Mouse (Mus musculus) liver, embryonic 11.5 days (tissue): ENCODE measurements around the gene Spta1. TPM values are rescaled to one million over a fixed set of nuclear protein-coding genes. Genes with fewer than 3 reads are reported as not detected.

Source experiments
- ATAC-seq: fragments of 200-750 bp; cut with Nextera tagmentation; replicated peaks from 2 replicates; pipeline ENCODE4 v1.8.0; 2017; ENCODE audit warnings: moderate number of reproducible peaks, mild to moderate bottlenecking, moderate TSS enrichment, moderate library complexity; ENCODE audit not compliant: low FRiP score
- DNase-seq: peaks from one replicate; pipeline ENCODE4 v3.0.0-alpha.2; 2017; ENCODE audit warnings: low spot score
- H3K27ac ChIP-seq: fragments of 300-500 bp; sonication (generic); 2 replicates; pipeline ENCODE4 v1.5.1; 2014; ENCODE audit warnings: mild to moderate bottlenecking, low read depth, low read length, control low read depth
- H3K27me3 ChIP-seq: fragments of 300-500 bp; sonication (generic); replicated peaks from 2 replicates; pipeline ENCODE4 v1.6.1; 2014; ENCODE audit warnings: low read length, mixed read lengths; ENCODE audit not compliant: control insufficient read depth, insufficient read depth
- H3K36me3 ChIP-seq: fragments of 300-500 bp; sonication (generic); 2 replicates; pipeline ENCODE4 v1.6.1; 2014; ENCODE audit warnings: mild to moderate bottlenecking, low read length, moderate library complexity, mixed read lengths; ENCODE audit not compliant: control insufficient read depth, insufficient read depth
- H3K4me1 ChIP-seq: fragments of 300-500 bp; sonication (generic); replicated peaks from 2 replicates; pipeline ENCODE4 v1.6.1; 2014; ENCODE audit warnings: low read length, mixed read lengths; ENCODE audit not compliant: control insufficient read depth, insufficient read depth
- H3K4me2 ChIP-seq: fragments of 300-500 bp; sonication (generic); 2 replicates; pipeline ENCODE4 v1.6.1; 2014; ENCODE audit warnings: mild to moderate bottlenecking, control low read depth, moderate library complexity
- H3K4me3 ChIP-seq: fragments of 300-500 bp; sonication (generic); 2 replicates; pipeline ENCODE4 v1.5.1; 2014; ENCODE audit warnings: low read depth, low read length, control low read depth
- H3K9ac ChIP-seq: fragments of 300-500 bp; sonication (generic); 2 replicates; pipeline ENCODE4 v1.6.1; 2014; ENCODE audit warnings: low read depth, low read length, control low read depth
- H3K9me3 ChIP-seq: fragments of 300-500 bp; sonication (generic); 2 replicates; pipeline ENCODE4 v1.6.1; 2016; ENCODE audit warnings: low read length, inconsistent platforms, mixed read lengths; ENCODE audit not compliant: control insufficient read depth
- WGBS: fragments of 180-500 bp; shearing (Covaris S2); extraction: QIAGEN DNeasy Blood & Tissue Kit; methylation state at CpG from one replicate; pipeline ENCODE4 v1.1.7; 2014; 5-methylcytosine and 5-hydroxymethylcytosine counted together
- polyA plus RNA-seq: library from polyadenylated mRNA; unstranded; fragments of >200 nt; fragmentation: Nextera tagmentation; extraction: Ambion mirVana; gene quantifications from 2 replicates; pipeline ENCODE4 v1.2.1, GENCODE M21; 2014

Gene Spta1
- polyA plus RNA-seq, 1 experiment from 2014 or later, result 23.1 TPM

DNA sequence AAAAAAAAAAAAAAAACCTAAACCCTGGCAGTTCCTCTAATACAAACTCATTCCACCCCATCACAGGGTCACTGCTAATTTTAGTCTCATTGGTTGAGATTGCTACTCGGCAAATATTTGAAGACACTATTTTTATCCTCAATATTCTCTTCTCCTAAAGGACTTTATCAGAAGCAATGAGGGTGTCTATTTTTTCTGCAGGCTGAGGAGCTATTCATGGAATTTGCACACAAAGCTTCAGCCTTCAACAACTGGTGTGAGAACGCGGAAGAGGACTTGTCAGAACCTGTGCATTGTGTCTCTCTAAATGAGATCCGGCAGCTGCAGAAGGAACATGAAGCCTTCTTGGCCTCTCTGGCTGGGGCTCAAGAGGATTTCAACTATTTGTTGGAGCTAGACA is 67.3 kb downstream of the Spta1 start:
- no peak for DNase-seq
- no peak overlapping the region for H3K4me3 ChIP-seq
- H3K4me2 ChIP-seq, result no peak overlapping the region
- H3K27ac ChIP-seq, result no peak overlapping the region
- no peaks in the 10 kb centered on the region for H3K9me3 ChIP-seq
- H3K27me3 ChIP-seq, result no peaks in the 10 kb centered on the region
- H3K4me1 ChIP-seq, result no peaks in the 10 kb centered on the region
- 91% methylated on average over 4 of the region's 4 CpGs for WGBS
- no peak overlapping the region for H3K9ac ChIP-seq
- H3K36me3 ChIP-seq, result peaks cover 2% of the 10 kb centered on the region; the same call in 1 of the 2 replicates
- ATAC-seq, result no peak

DNA sequence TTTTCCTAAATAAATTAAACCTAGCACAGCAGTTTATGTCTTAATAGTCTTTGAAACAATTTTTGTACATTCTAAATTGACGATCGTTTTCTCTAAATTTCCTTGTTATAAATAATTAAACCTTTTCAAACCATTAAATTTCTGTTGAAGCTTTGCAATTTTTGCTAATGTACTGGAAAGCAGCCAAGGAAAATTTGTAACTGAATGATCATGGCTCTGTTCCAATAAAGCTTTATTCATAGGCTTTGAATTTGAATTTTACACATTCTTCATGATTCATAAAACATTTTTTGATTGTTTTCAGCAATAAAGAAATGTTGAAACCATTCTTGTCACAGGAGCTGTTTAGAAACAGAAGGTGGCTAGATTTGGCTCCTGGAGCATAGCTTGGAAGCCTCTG is 72.0 kb downstream of the Spta1 start:
- peaks cover 4% of the 10 kb centered on the region; the same call in 1 of the 2 replicates for H3K36me3 ChIP-seq
- ATAC-seq (no peak), DNase-seq (no peak)
- no peak overlapping the region for H3K27ac ChIP-seq
- no peak overlapping the region for H3K4me2 ChIP-seq
- H3K9ac ChIP-seq, result no peak overlapping the region
- no peaks in the 10 kb centered on the region for H3K27me3 ChIP-seq
- H3K4me1 ChIP-seq, result no peaks in the 10 kb centered on the region
- WGBS, result 94% methylated on average over 2 of the region's 2 CpGs
- H3K9me3 ChIP-seq, result no peaks in the 10 kb centered on the region
- no peak overlapping the region for H3K4me3 ChIP-seq

DNA sequence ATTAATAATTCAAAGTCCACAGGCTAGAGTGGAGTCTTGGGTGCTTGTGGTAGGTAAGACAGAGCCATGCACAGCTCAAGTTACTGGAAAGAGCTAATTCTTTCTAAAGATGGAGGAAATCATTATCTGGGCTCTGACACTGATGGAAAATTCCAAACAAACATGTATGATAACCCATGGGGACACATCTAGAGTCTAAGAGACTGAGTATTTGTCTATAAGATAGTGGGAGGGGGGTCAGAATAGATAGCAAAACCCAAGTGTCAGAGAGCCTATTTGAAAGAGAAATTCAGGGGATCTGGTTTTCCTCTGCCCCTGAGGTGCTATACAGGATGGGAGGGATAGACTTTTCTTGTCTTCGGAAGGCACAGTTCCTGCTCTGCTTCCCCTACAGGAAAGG is 73.5 kb downstream of the Spta1 start:
- Histone ChIP-seq H3K4me3 (no peak overlapping the region), H3K9me3 (no peaks in the 10 kb centered on the region), H3K4me2 (no peak overlapping the region), H3K4me1 (no peaks in the 10 kb centered on the region), H3K27me3 (no peaks in the 10 kb centered on the region), H3K36me3 (peaks cover 4% of the 10 kb centered on the region; the same call in 1 of the 2 replicates), H3K27ac (no peak overlapping the region), H3K9ac (no peak overlapping the region)
- no peak for ATAC-seq
- no peak for DNase-seq
- 65% methylated on average over 1 of the region's 1 CpGs for WGBS

DNA sequence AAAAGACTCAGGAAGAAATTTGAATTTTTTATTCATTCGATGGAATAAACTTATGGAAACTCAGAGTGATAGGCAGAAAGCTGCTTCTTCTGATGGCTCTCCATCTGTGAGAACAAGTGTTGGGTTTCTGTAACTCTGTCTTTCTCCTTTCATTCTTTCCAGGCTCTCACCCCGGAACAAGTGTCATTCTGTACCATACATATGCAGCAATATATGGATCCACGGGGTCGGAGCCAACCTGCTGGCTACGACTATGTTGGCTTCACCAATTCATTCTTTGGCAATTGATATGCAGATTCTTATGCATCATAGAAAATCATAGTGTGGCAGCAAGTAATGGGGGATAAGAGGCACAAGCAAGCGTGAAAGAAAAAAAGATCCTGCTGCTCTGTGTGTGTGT is 74.6 kb downstream of the Spta1 start:
- WGBS, result 92% methylated on average over 6 of the region's 6 CpGs
- Histone ChIP-seq H3K4me3 (no peak overlapping the region), H3K9ac (no peak overlapping the region), H3K4me1 (no peaks in the 10 kb centered on the region), H3K27ac (no peak overlapping the region), H3K9me3 (no peaks in the 10 kb centered on the region), H3K27me3 (no peaks in the 10 kb centered on the region), H3K36me3 (peaks cover 4% of the 10 kb centered on the region; the same call in 1 of the 2 replicates), H3K4me2 (no peak overlapping the region)
- no peak for DNase-seq
- ATAC-seq, result no peak

DNA sequence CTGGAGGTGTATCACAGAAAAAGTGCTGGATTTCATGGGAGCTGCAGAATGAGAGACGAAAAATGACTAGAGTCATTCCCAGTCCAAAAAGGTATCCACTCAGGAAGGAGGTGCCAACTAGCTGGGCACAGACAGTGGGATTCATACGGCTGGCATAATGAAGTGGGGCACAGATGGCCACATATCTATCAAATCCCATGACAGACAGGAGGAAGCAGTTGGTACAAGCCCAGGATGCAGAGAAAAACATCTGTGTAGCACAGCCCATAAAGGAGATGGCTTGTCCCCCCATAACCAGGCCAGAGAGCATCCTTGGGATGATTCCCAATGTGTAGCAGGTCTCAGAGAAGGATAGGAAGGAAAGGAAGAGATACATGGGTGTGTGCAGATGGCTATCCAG is 77.8 kb downstream of the Spta1 start:
- H3K27ac ChIP-seq, result no peak overlapping the region
- H3K9ac ChIP-seq, result no peak overlapping the region
- peaks cover 2% of the 10 kb centered on the region; the same call in 1 of the 2 replicates for H3K36me3 ChIP-seq
- H3K9me3 ChIP-seq, result no peaks in the 10 kb centered on the region
- H3K4me3 ChIP-seq, result no peak overlapping the region
- H3K4me1 ChIP-seq, result no peaks in the 10 kb centered on the region
- 0 out of 2 replicates have a peak, but pooled peaks have one; percentile 9 for ATAC-seq
- no peak for DNase-seq
- WGBS, result 83% methylated on average over 2 of the region's 2 CpGs
- no peaks in the 10 kb centered on the region for H3K27me3 ChIP-seq
- no peak overlapping the region for H3K4me2 ChIP-seq

DNA sequence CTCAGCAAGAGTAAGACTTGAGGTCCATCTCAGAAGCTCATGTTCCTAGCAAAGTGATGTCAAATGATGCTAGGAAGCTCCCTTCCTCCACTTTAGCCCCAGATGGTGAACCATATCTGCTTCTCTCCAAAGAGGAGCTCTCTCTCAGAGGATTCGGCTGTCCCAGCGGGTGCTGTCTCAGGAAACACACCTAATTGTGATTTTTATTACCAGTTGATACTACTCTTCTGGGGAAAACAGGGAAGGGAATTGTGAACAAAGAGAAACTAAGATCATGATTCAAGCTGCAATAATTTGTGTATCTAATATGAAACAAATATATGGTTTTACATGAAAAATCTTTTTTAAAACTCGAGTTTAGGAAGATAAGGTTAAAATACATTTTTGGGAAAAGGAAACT is 79.4 kb downstream of the Spta1 start, which contains the start of gene Olfr419:
Gene Olfr419, minus strand, starts transcription at position 101 of the 400 bp plus-strand sequence.
- Histone ChIP-seq H3K27me3 (no peaks in the 10 kb centered on the region), H3K27ac (no peak within 1 kb of the TSS), H3K36me3 (peaks cover 2% of the 10 kb centered on the region; the same call in 1 of the 2 replicates), H3K4me2 (no peak within 1 kb of the TSS), H3K9me3 (no peaks in the 10 kb centered on the region), H3K4me3 (no peak within 1 kb of the TSS), H3K9ac (no peak within 1 kb of the TSS), H3K4me1 (no peaks in the 10 kb centered on the region)
- 77% methylated on average over 3 of the region's 3 CpGs for WGBS
- 0 out of 2 replicates have a peak, but pooled peaks have one; percentile 18 for ATAC-seq
- no peak for DNase-seq

DNA sequence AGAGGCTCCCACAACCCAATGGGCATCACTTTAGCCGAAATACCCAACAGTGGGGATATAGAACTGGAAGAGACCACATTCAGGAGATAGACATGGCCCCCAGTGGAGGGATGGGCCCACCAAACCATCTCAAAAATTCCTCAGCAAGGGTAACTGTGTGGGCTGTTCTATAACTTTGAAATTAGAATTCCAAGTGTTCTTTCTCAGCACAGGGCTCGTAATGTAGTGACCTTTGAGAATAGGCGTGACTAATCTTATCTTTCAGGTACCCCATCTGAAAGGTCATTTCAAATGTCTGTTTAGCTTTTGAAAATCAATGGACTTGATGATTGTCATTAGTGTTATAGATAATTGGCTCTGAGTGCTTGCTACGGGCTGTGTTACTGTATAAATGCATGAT is 95.2 kb downstream of the Spta1 start:
- 71% methylated on average over 4 of the region's 4 CpGs for WGBS
- H3K4me2 ChIP-seq, result no peak overlapping the region
- H3K9me3 ChIP-seq, result no peaks in the 10 kb centered on the region
- H3K9ac ChIP-seq, result no peak overlapping the region
- no peaks in the 10 kb centered on the region for H3K36me3 ChIP-seq
- H3K27me3 ChIP-seq, result no peaks in the 10 kb centered on the region
- no peak overlapping the region for H3K4me3 ChIP-seq
- DNase-seq, result no peak
- H3K4me1 ChIP-seq, result no peaks in the 10 kb centered on the region
- no peak overlapping the region for H3K27ac ChIP-seq
- no peak for ATAC-seq

DNA sequence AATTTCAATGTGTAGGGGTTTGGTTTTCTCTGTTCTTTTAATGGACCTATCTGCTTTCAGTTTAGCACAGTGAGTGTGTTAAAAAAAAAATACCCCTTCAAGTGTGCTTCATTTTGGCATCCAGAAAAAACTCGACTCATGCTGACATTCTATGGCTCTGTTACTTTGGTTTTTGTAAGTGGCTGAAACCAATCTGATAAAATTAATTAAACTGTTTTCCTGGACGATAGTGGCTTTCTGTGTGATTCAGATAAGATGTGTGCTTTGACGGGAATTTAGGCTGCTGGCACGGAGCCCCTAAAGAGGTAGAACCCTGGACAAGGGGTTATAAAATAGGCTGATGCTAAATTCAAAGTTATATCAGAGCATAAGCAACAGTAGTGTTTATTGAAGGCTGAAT is 96.6 kb downstream of the Spta1 start:
- Histone ChIP-seq H3K27me3 (no peaks in the 10 kb centered on the region), H3K4me3 (no peak overlapping the region), H3K36me3 (no peaks in the 10 kb centered on the region), H3K4me2 (no peak overlapping the region), H3K27ac (no peak overlapping the region), H3K9ac (no peak overlapping the region), H3K4me1 (no peaks in the 10 kb centered on the region), H3K9me3 (no peaks in the 10 kb centered on the region)
- DNase-seq (no peak), ATAC-seq (no peak)
- WGBS, result 56% methylated on average over 4 of the region's 4 CpGs

DNA sequence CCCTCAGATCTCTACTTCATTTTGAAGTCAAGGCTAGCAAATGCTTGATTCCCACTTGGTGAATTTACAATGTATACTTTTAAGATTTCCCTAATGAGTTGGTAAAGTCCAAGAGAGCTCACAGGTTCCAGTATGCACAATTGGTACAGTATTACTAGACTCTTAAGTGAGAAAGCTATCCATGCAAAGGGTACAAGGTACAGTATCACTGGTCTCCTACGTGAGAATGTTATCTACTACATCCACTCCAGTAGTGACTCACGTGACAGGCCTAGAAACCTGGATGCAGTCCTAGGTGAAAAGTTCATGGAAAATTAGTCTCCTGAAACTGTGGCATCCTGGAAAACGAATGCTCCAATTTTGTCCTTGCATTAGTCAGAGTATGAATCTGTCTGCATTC is 98.1 kb downstream of the Spta1 start:
- Histone ChIP-seq H3K36me3 (no peaks in the 10 kb centered on the region), H3K9ac (no peak overlapping the region), H3K27me3 (no peaks in the 10 kb centered on the region), H3K4me3 (no peak overlapping the region), H3K9me3 (no peaks in the 10 kb centered on the region), H3K4me2 (no peak overlapping the region), H3K4me1 (no peaks in the 10 kb centered on the region), H3K27ac (no peak overlapping the region)
- 76% methylated on average over 3 of the region's 3 CpGs for WGBS
- ATAC-seq (no peak), DNase-seq (no peak)
